Mouse (Mus musculus): ENCODE measurements around the gene Diexf.
A peak's percentile ranks its signal among the peaks of the same experiment; 100 is the strongest.

Gene Diexf

GRCm38 (mm10) chr1:193129786-193130455 is at the start of gene Diexf:
Gene Diexf (minus strand): TSS chr1:193130272.
- DNase-seq = peak; percentile 98

GRCm38 (mm10) chr1:193174143-193174733 is 44.2 kb upstream of the Diexf start:
- DNase-seq = no peak

GRCm38 (mm10) chr1:193173810-193174129 is 43.7 kb upstream of the Diexf start:
- no peak for DNase-seq

GRCm38 (mm10) chr1:193172991-193173809 is 43.1 kb upstream of the Diexf start:
- DNase-seq = peak; percentile 94 to 95

GRCm38 (mm10) chr1:193169856-193170255 is 39.8 kb upstream of the Diexf start:
- no peak for DNase-seq

GRCm38 (mm10) chr1:193169228-193169627 is 39.2 kb upstream of the Diexf start:
- DNase-seq = no peak

GRCm38 (mm10) chr1:193167746-193168145 is 37.7 kb upstream of the Diexf start, which contains the start of gene A130010J15Rik:
Gene A130010J15Rik (plus strand): TSS chr1:193168046.
- DNase-seq = no peak

- DNase-seq = no peak
These were observed 30.4 kb upstream of the Diexf start for GRCm38 (mm10) chr1:193160317-193161032.

GRCm38 (mm10) chr1:193159613-193160012 is 29.5 kb upstream of the Diexf start:
- no peak for DNase-seq

- DNase-seq = no peak
These were observed 29.1 kb upstream of the Diexf start for GRCm38 (mm10) chr1:193159163-193159562.

- DNase-seq = no peak
These were observed 27.0 kb upstream of the Diexf start for GRCm38 (mm10) chr1:193157111-193157492.

GRCm38 (mm10) chr1:193156316-193157110 is 26.4 kb upstream of the Diexf start:
- no peak for DNase-seq

- DNase-seq = no peak
These were observed 23.5 kb upstream of the Diexf start for GRCm38 (mm10) chr1:193153561-193153960.

- DNase-seq = no peak
These were observed 22.8 kb upstream of the Diexf start, which contains the start of gene Irf6 for GRCm38 (mm10) chr1:193152872-193153271. Gene Irf6 (plus strand): TSS chr1:193153111.

- no peak for DNase-seq
These were observed 21.1 kb upstream of the Diexf start for GRCm38 (mm10) chr1:193151134-193151533.

GRCm38 (mm10) chr1:193149231-193149630 is 19.2 kb upstream of the Diexf start:
- no peak for DNase-seq

- no peak for DNase-seq
These were observed 16.3 kb upstream of the Diexf start for GRCm38 (mm10) chr1:193146416-193146815.

- DNase-seq = no peak
These were observed 15.0 kb upstream of the Diexf start for GRCm38 (mm10) chr1:193145101-193145500.

- DNase-seq = no peak
These were observed 14.4 kb upstream of the Diexf start for GRCm38 (mm10) chr1:193144516-193144915.

GRCm38 (mm10) chr1:193142517-193143062 is 12.5 kb upstream of the Diexf start:
- DNase-seq = no peak

GRCm38 (mm10) chr1:193141118-193141517 is 11.0 kb upstream of the Diexf start:
- no peak for DNase-seq

- DNase-seq = no peak
These were observed 8.6 kb upstream of the Diexf start for GRCm38 (mm10) chr1:193138669-193139068.

All from cerebellum, postnatal 36 days (tissue).